Mouse (Mus musculus): ENCODE data around the gene Fam114a2.

GRCm38 (mm10) chr11:57516946-57517441 is 1.4 kb downstream of the Fam114a2 start:
- TF ChIP-seq POLR2A (IDR thresholded peaks at IDR 0.05; ENCODE audit: insufficient read length, low read depth) (no peak), USF1 (IDR thresholded peaks at IDR 0.05; ENCODE audit: low read depth) (no peak), POLR2AphosphoS2 (IDR thresholded peaks at IDR 0.05; ENCODE audit: insufficient read length, low read depth) (no peak), CEBPB (IDR thresholded peaks at IDR 0.05; ENCODE audit: insufficient read depth, poor library complexity, severe bottlenecking) (no peak), E2F4 (IDR thresholded peaks at IDR 0.05; ENCODE audit: insufficient read depth) (no peak), TCF12 (IDR thresholded peaks at IDR 0.05; ENCODE audit: insufficient read depth, poor library complexity, severe bottlenecking) (no peak), TCF3 (IDR thresholded peaks at IDR 0.05; ENCODE audit: insufficient read length, low read depth) (no peak), MAX (IDR thresholded peaks at IDR 0.05; ENCODE audit: low read depth) (no peak), MYOG (IDR thresholded peaks at IDR 0.05; ENCODE audit: control insufficient read depth in 1 of 3, insufficient read depth in 1 of 3, insufficient read length in 2 of 3, low read depth in 2 of 3) (no peak), MYOD1 (IDR thresholded peaks at IDR 0.05; ENCODE audit: control insufficient read depth in 1 of 3, insufficient read length in 2 of 3, low read depth in 2 of 3) (no peak), SRF (IDR thresholded peaks at IDR 0.05; ENCODE audit: control insufficient read depth, insufficient read length, low read depth) (no peak), REST (IDR thresholded peaks at IDR 0.05; ENCODE audit: insufficient read depth, insufficient read length) (no peak)
